Mouse (Mus musculus) left cerebral cortex, postnatal 25 days (tissue): ENCODE measurements at regions not wholly inside any gene's neighbourhood (a gene's known extent, or its start where the extent isn't known, plus 50 kb on each side); places are given as distances from the start of the nearest gene placed in this dataset.

Source experiments
- DNase-seq, 2 experiments: peaks; one replicate each; pipeline ENCODE4 v3.0.0; 2022; ENCODE audit warnings: low spot score in 2 of 2, mixed read lengths in 1 of 2
- intact Hi-C: fragments of 180-260 bp; cut with DNase I; formaldehyde crosslinking; loops from one replicate; pipeline ENCODE4 v1.15.1; 2025

DNA sequence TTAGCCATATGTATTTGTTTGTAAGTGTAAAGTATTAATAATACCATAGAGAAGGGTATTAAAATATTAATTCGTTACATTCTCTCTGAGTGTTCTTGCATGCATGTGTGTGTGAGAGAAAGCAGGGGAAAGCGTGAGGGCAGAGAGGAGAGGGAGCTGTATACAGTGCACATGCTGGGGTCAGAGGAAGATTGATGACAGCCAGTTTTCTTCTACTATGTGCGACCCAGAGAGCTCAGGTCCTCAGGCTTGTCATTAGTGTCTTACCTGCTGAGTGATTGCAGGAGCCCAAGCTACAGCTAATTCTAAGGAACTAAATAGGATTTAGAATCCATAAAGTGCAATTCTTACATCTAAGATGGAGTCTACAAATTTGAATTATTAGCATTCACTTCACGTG lies 1038.1 kb upstream of the Ndn start:
- intact Hi-C loops: no loop called here
- DNase-seq: no peak

DNA sequence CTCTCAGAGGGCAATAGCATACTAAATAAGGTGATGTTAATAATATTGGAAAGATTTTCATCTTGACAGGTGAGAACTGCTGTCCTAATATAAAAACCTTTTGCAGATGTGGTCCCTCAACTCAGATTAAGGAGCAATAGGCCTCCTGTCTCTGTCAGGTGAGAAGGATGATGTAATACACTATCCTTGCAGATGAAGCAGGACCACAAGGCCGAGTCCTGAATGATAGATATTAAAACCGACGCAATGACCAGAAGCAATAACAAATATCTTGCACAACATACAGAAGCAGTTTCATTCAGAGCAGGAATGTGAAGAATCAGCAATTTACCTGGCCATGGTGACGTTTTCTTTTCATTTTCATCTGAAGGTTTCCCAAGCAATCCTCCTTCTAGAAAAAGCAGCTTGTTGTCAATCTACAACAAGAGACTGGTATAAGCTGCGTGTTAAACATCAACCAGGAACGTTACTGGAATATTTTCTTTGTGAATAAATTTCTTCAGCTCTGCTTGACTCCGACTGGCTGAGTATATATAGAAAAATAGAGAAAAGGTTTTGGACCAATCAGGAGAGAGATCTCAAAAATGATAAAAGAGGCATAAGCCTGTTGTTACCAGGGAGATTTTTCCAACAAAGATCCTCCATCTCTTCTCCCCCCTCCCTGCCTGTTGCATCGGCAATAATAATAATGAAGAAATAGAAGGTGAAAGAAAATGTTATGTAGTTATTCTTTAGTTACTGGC lies 1035.0 kb upstream of the Ndn start:
- intact Hi-C loops: no loop called here
- peak in 1 of 2 experiments; percentile 40 for DNase-seq
